Mouse (Mus musculus): ENCODE data around the gene Pcbp3. TPM values are rescaled to one million over a fixed set of nuclear protein-coding genes. Genes with fewer than 3 reads are reported as not detected.

Gene Pcbp3
- polyA plus RNA-seq, 1 experiment: 1.3 TPM

DNA sequence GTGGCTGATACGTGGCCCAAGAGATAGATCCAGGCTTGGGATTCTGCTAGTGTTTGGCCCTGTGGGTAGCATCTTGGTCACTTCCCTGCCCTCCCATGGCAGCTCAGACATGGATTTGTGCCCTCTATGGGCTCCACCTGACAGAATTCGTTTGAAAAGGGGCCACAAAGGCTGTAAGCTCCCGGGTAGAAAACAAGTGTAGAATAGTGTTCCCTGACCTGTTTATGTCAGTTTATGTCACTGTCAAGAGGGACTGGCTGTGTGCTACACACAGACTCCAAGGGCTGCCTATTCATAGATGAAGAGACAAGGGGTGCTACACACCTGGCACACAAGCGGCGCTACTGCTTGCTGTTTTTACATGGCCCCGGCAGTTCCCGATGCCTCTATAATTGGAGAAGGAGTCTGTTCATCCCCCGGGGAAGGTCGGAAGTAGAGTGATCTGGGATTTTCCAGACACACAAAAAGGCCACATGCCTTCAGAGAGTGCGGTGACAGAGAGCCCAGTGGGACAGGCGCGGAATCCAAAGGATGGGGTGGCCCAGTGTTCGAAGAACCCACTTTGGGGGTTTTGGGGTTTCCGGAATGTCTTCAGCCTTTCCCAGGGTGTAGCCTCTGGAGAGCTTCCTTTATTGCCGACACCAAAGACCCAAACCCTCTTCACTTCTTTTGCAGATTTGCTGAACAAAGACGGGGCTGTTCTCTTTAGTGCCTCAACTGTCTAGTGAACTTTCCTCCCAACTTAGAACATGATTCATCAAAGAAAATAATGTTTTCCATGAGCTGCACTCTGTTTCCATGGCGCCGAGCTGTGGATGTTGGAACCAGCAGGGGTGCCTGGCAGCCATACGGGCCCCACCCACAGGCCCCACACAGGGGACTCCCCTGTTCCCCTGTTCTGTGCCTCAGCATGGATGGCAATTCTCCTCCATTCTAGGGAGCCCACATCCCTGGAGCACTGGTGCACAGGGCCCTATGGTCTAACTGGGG is 231.8 kb downstream of the Pcbp3 start:
- H3K27me3 ChIP-seq (replicated peaks): peaks cover 72% of the 10 kb centered on the region
- no peaks in the 10 kb centered on the region for H3K9me3 ChIP-seq

DNA sequence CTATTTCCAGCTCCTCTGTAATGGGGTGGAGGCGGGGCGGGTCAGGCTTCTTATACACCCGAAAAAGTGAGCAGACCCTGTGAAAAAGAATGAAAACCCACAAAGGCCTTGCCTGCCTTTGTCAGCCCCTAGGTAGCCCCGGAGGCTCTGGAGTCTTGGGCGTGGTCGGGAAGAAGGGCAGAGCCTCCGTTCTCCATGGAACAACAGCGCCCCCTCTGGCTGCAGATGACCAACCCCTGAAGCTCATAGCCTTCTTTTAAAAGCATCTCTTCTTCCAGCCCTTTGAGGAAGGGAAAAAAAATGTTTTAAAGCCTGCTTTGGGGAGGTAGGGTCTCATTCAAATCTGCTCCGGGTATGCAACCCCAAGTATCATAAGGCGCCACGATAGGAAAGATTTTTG is 233.3 kb downstream of the Pcbp3 start:
- no peak for TF ChIP-seq GATA1 (IDR thresholded peaks at IDR 0.05; ENCODE audit: borderline replicate concordance, low read length)
- no peak for TF ChIP-seq FLI1 (IDR thresholded peaks at IDR 0.05; ENCODE audit: low read length)

More for the DNA sequence above, 231.8 kb downstream of the Pcbp3 start:
- TF ChIP-seq GATA1 (IDR thresholded peaks at IDR 0.05; ENCODE audit: borderline replicate concordance, low read length): no peak
- no peak for TF ChIP-seq FLI1 (IDR thresholded peaks at IDR 0.05; ENCODE audit: low read length)
- H3K36me3 ChIP-seq (replicated peaks; ENCODE audit: low read length): no peaks in the 10 kb centered on the region
- H3K4me1 ChIP-seq: peaks cover 23% of the 10 kb centered on the region
- no peak overlapping the region for H3K4me3 ChIP-seq (replicated peaks)

DNA sequence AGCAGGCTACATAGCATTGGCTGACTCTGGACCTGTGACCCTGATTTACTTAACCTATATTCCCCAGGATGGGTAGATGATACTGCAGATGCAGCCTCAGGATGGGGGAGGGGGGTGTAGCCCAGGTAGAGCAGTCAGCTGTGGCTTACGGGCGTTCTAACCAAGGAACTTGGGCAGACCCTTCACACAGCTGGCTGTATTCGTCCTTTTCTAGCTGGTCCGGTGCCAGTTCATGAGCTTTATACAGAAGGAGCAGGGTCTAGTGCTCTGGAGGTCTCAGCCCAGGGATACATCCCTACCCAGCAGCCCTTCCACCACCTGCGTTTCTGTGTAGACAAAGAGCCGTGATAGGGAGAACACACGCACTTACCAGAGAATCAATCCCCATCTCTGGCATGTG is 234.4 kb downstream of the Pcbp3 start:
- Histone ChIP-seq H3K9me3 (no peaks in the 10 kb centered on the region), H3K4me1 (peaks cover 11% of the 10 kb centered on the region; the same call in 1 of the 2 replicates), H3K27me3 (replicated peaks) (peaks cover 73% of the 10 kb centered on the region), H3K4me3 (replicated peaks) (no peak overlapping the region), H3K36me3 (replicated peaks; ENCODE audit: low read length) (no peaks in the 10 kb centered on the region)
- TF ChIP-seq FLI1 (IDR thresholded peaks at IDR 0.05; ENCODE audit: low read length): no peak
- TF ChIP-seq GATA1 (IDR thresholded peaks at IDR 0.05; ENCODE audit: borderline replicate concordance, low read length): no peak

More for the DNA sequence above, 233.3 kb downstream of the Pcbp3 start:
- Histone ChIP-seq H3K36me3 (replicated peaks; ENCODE audit: low read length) (no peaks in the 10 kb centered on the region), H3K27me3 (replicated peaks) (peaks cover 76% of the 10 kb centered on the region), H3K4me1 (peaks cover 17% of the 10 kb centered on the region), H3K4me3 (replicated peaks) (no peak overlapping the region), H3K9me3 (no peaks in the 10 kb centered on the region)

DNA sequence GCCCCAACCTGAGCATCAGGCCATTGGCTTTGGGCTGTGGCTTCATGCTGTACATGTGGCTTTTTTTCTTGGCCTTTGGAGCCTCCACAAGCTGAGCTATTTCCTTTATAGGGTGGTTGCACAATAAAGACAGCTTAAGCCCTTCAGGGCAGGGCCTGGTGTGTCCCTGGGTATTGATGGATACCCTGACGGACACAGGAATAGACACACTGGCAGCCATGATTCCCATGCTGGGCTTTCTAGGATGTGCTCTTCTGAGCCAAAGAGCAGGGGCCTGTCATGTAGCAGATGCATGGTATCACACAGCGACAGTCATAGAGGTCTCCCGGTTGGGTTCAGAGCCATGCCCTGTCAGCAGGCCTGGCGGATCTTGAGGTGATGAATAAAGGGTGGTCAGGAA is 234.8 kb downstream of the Pcbp3 start:
- Histone ChIP-seq H3K9me3 (no peaks in the 10 kb centered on the region), H3K4me1 (peaks cover 11% of the 10 kb centered on the region; the same call in 1 of the 2 replicates), H3K4me3 (replicated peaks) (no peak overlapping the region), H3K36me3 (replicated peaks; ENCODE audit: low read length) (no peaks in the 10 kb centered on the region), H3K27me3 (replicated peaks) (peaks cover 72% of the 10 kb centered on the region)
- TF ChIP-seq FLI1 (IDR thresholded peaks at IDR 0.05; ENCODE audit: low read length) (no peak), GATA1 (IDR thresholded peaks at IDR 0.05; ENCODE audit: borderline replicate concordance, low read length) (no peak)

DNA sequence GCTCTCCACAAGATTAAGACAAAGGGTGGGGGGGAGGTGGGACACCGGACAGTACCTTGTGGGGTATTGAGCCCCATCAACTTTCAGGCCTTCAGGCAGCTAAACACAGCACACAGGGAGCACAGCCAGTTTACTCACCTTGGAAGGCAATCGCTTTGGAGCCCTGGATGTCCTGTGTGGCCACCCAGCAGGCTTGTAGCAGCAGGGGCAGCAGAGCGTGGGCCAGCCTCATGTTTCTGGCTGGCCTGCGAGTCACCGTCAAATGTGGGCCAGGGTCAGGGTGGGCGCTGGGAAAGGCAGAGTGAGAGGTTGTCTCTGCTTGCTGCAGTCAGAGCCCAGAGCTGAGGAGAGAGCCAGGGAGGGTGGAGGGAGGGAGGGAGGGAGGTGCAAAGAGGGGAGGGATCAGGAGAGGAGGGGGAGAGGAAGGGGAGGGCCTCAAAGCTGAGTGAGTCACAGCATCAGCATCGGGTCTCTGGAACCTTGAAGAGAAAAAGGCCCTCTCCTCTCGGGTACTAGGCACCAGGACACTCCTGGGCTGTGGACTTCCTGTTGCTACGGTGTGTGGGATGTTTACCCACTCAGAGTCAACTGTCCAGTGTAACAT is 235.9 kb downstream of the Pcbp3 start, which contains the start of gene Col6a1:
Col6a1 (minus strand) TSS at position 487 of the 604 bp plus-strand sequence.
- Histone ChIP-seq H3K36me3 (replicated peaks; ENCODE audit: low read length) (no peaks in the 10 kb centered on the region), H3K9me3 (no peaks in the 10 kb centered on the region), H3K4me3 (replicated peaks) (no peak within 1 kb of the TSS), H3K27me3 (replicated peaks) (peaks cover 68% of the 10 kb centered on the region), H3K4me1 (peaks cover 11% of the 10 kb centered on the region; the same call in 1 of the 2 replicates)
- TF ChIP-seq FLI1 (IDR thresholded peaks at IDR 0.05; ENCODE audit: low read length) (no peak), GATA1 (IDR thresholded peaks at IDR 0.05; ENCODE audit: borderline replicate concordance, low read length) (no peak)

DNA sequence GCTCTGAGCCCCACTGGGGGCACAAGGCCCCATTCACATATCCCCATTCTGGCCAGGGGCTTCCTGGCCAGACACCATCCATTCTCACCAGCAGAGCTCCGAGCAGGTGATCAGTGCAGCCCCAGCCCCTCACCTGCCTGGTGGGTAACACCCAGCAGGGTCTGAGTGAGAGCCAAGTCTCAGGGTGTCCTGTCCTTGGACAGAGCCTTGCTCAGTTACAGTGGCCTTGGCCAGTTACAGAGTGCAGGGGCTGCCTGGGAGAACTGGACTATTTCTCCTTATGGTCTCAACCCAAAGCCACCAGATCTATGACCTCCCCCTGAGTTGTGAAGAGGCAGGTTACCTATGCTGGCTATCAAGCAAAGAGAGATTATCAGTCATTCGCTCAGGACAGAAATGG is 236.6 kb downstream of the Pcbp3 start:
- Histone ChIP-seq H3K4me1 (peaks cover 11% of the 10 kb centered on the region; the same call in 1 of the 2 replicates), H3K36me3 (replicated peaks; ENCODE audit: low read length) (no peaks in the 10 kb centered on the region), H3K4me3 (replicated peaks) (no peak overlapping the region), H3K9me3 (no peaks in the 10 kb centered on the region), H3K27me3 (replicated peaks) (peaks cover 62% of the 10 kb centered on the region)
- no peak for TF ChIP-seq GATA1 (IDR thresholded peaks at IDR 0.05; ENCODE audit: borderline replicate concordance, low read length)
- no peak for TF ChIP-seq FLI1 (IDR thresholded peaks at IDR 0.05; ENCODE audit: low read length)

DNA sequence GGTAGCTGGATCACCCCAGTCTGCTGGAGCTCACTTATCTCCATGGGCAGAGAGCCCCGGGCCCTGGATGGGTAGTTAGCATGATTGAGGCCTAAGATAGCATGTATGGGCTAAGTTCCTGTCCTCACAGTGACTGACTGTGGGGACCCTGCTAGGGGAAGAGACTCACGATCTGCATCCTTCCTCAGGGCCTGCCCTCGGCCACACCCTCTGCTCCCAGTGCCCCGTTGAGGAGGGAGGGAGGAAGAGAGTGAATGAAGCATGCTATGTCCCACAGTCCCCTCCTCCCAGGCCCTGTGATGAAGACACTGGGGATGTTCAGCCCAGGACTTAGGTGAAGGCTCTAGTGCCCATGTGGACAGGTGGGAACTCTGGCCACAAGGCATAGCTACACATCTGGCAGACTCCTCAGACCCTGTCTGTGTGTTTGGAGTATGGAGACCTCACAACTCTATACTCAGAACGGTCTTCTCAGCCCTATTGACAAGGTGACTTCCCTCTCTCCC is 237.4 kb downstream of the Pcbp3 start:
- TF ChIP-seq GATA1 (IDR thresholded peaks at IDR 0.05; ENCODE audit: borderline replicate concordance, low read length) (no peak), FLI1 (IDR thresholded peaks at IDR 0.05; ENCODE audit: low read length) (no peak)
- no peaks in the 10 kb centered on the region for H3K36me3 ChIP-seq (replicated peaks; ENCODE audit: low read length)
- H3K4me3 ChIP-seq (replicated peaks): no peak overlapping the region
- no peaks in the 10 kb centered on the region for H3K9me3 ChIP-seq
- H3K27me3 ChIP-seq (replicated peaks): peaks cover 64% of the 10 kb centered on the region
- peaks cover 11% of the 10 kb centered on the region; the same call in 1 of the 2 replicates for H3K4me1 ChIP-seq

DNA sequence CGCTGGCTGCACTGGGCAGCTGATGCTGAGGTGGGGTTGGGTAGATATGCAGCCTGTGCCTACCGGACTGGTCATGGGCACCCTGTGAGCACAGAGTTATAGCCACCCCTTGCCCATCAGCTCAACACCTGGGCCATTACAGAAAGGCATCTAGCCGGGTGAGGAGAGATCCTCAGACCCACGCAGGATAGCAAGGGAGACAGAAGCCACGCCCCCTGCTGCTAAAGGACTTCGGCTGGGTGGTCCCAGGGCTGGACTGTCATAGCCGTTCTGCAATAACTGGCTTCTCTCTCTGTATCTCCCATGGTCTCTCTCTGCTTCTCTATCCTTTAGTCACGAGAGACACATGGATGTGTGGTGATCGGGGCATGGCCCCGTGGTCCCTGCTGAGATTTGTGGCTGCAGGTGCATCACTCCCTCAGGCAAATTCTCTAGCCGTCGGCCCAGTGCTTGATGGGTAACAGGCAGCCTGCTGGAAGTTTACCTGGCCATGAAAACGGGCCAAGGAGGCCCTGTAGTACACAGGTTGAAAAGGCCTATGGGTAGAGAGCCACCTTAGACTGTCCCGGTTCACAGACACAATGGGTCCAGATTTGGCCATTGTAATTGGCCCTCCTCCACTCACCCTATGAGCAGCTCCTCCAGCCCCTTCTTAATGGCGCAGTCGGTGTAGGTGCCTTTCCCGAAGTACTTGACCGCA is 238.8 kb downstream of the Pcbp3 start:
- H3K27me3 ChIP-seq (replicated peaks): peaks cover 61% of the 10 kb centered on the region
- H3K4me3 ChIP-seq (replicated peaks): no peak overlapping the region
- no peaks in the 10 kb centered on the region for H3K36me3 ChIP-seq (replicated peaks; ENCODE audit: low read length)
- no peaks in the 10 kb centered on the region for H3K9me3 ChIP-seq
- peaks cover 8% of the 10 kb centered on the region; the same call in 1 of the 2 replicates for H3K4me1 ChIP-seq
- TF ChIP-seq GATA1 (IDR thresholded peaks at IDR 0.05; ENCODE audit: borderline replicate concordance, low read length) (no peak), FLI1 (IDR thresholded peaks at IDR 0.05; ENCODE audit: low read length) (no peak)

DNA sequence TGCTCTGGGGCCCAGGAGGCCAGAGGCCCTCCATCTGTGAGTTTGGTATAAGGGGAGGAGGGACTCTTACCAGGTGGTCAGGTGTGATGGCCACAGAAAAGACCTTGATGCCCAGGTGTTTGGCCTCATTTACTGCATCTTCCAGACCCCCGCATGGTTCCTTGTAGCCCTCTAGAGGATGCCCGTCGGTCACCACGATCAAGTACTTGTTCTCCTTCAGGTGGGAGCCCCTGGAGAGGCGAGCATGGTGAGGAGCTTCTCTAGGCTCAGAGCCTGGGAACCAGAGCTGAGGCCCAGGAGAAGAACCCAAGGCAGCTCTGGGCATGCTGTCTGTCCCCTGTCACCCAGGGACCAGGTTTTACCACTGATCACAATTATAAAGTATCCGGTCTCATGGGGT is 239.9 kb downstream of the Pcbp3 start:
- Histone ChIP-seq H3K4me3 (replicated peaks) (no peak overlapping the region), H3K27me3 (replicated peaks) (peaks cover 52% of the 10 kb centered on the region), H3K4me1 (peaks cover 8% of the 10 kb centered on the region; the same call in 1 of the 2 replicates), H3K36me3 (replicated peaks; ENCODE audit: low read length) (no peaks in the 10 kb centered on the region), H3K9me3 (no peaks in the 10 kb centered on the region)
- TF ChIP-seq GATA1 (IDR thresholded peaks at IDR 0.05; ENCODE audit: borderline replicate concordance, low read length): no peak
- TF ChIP-seq FLI1 (IDR thresholded peaks at IDR 0.05; ENCODE audit: low read length): no peak
